Mouse (Mus musculus) adrenal gland, adult 18-20 months (tissue): Measurements from ENCODE around the gene N4bp1. TPM values are rescaled to one million over a fixed set of nuclear protein-coding genes. Genes with fewer than 3 reads are reported as not detected.

Source experiments
- DNase-seq, 2 experiments: peaks; one replicate each; pipeline ENCODE4 v3.0.0; 2021 to 2022; ENCODE audit warnings: low spot score in 2 of 2
- total RNA-seq, 2 experiments: library from RNA; stranded (reverse); gene quantifications; 1 replicate in 1 of 2; 2 replicates in 1 of 2; pipeline ENCODE4 v1.2.3; 2021

Gene N4bp1
- total RNA-seq, 2 experiments from 2014 or later = 25.4 to 42.8 TPM

GRCm38 (mm10) chr8:86766548-86767211, 118.4 kb downstream of the N4bp1 start:
- DNase-seq = no peak

GRCm38 (mm10) chr8:86765669-86766068, 119.4 kb downstream of the N4bp1 start:
- no peak for DNase-seq

- no peak for DNase-seq
These were observed 119.9 kb downstream of the N4bp1 start for GRCm38 (mm10) chr8:86765155-86765554.

GRCm38 (mm10) chr8:86762806-86763205, 122.3 kb downstream of the N4bp1 start:
- no peak for DNase-seq

- no peak for DNase-seq
These were observed 124.3 kb downstream of the N4bp1 start for GRCm38 (mm10) chr8:86760746-86761145.

- DNase-seq = no peak
These were observed 126.0 kb downstream of the N4bp1 start for GRCm38 (mm10) chr8:86759090-86759491.

GRCm38 (mm10) chr8:86758651-86759050, 126.4 kb downstream of the N4bp1 start:
- no peak for DNase-seq

Other genes starting within 250 kb of the N4bp1 start
- gene Gm10638, start 139.6 kb downstream of the N4bp1 start, total RNA-seq = 1 to 10 TPM; 2.6 to 4.5 TPM
- gene Siah1a, start 139.3 kb downstream of the N4bp1 start, total RNA-seq = 10 to 100 TPM; 16.9 to 17.4 TPM